Mouse (Mus musculus) heart, adult 8-10 months (tissue): ENCODE data around the gene Sept10. TPM values are rescaled to one million over a fixed set of nuclear protein-coding genes. Genes with fewer than 3 reads are reported as not detected.
"Not testable (repeated sequence)": the region's sequence is repeated elsewhere in the genome, so short reads cannot be mapped to it uniquely, and the experiment has no call there.

Source experiments
- DNase-seq: peaks from one replicate; pipeline ENCODE4 v3.0.0; 2022; ENCODE audit warnings: low spot score
- total RNA-seq, 4 experiments: library from RNA; stranded (reverse); gene quantifications; 2 replicates each; pipeline ENCODE4 v1.2.4; 2022

Gene Sept10
- total RNA-seq, 4 experiments from 2014 or later = 14.4 to 20.6 (median 18.7) TPM

DNA sequence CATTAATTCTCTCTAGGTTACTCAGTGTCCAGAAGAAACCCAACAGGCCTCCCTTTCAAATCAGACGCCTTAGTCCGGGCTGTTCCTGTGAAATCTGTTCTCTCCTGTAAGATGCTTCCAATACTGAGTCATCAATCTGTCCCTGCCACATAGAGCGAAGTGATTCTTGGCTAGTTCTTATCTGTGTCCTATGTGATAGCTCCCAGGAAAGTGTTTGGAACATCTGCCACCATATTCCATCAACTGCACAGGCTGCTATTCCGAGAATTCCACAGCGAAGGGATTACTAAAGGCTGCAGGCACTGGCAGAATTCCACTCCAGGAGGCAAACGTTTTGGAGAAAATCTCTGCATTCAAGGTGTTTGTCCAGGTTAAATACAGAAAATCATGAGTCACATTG is 94.0 kb downstream of the Sept10 start:
- DNase-seq = no peak

DNA sequence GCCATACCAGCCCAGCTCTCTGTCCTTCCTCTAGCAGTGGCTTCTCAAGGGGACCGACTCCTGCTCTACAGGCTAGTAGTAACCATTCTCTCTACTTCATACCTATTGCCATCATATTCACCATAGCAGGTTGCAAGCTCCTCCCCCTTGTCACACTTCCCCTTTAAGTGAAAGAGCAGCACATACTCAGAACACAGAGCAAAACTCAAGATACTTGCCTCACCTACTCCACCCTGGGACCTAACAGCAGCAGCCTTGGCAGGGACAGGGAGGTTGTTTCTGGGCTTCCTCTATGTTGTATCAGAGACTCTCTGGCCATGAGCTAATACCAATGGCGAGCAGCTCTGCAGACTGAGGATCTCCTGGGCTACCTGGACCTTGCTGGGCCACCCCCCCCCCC is 96.2 kb downstream of the Sept10 start:
- no peak for DNase-seq

DNA sequence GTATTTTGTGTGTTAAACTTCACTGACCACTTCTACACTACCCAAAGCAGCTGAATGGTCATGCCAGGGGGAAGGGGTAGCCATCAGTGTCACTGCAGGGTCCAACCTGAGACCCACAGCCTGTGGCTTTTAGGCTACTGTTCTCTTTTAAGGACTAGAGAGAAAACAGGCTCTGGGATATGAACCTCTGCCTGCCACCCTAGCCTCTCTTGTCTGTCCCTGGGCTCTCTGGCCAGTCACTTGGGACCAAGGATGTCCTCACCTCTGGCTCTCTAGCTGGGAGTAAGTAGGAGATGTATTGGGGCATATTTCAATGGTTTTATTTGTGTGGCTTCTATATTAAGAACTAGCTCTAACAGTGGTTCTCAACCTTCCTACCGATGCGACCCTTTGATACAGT is 101.8 kb downstream of the Sept10 start:
- DNase-seq = no peak

DNA sequence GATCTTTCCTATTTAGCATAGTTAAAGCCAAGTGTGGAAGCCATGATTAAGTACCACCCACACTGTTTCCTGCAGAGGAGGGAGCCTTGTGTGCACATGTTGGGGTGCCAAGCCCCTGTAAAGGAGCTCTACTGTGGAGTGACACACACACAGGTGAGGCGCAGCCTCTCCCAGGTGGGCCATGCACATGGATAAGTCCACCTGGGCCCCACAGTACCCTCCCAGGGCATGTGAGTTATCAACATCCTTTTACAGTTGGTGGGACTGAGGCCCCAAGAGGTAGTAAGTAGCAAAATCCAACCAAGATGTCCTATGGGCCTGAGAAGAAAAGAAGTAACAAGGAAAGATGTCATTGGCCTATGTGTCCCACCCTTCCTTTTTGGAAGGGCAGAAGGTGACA is 102.6 kb downstream of the Sept10 start:
- DNase-seq = no peak

DNA sequence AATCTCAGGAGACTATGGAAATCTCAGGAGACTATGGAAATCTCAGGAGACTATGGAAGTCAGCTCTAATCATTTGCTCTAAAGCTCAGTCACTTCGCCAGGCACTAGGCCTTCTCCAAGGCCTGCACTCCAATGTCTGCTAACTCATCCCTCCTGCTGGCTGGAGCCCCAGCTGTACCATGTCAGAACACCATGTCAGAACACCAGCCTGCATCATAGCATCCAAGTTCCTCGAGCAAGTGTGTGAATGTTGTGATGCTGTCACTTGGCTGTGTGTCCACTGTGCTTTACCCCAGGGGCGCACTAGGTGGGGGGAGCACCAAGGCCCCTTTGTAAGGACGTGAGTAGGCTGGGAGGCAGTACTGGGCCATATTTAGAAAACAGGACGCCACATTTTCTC is 104.1 kb downstream of the Sept10 start:
- no peak for DNase-seq

DNA sequence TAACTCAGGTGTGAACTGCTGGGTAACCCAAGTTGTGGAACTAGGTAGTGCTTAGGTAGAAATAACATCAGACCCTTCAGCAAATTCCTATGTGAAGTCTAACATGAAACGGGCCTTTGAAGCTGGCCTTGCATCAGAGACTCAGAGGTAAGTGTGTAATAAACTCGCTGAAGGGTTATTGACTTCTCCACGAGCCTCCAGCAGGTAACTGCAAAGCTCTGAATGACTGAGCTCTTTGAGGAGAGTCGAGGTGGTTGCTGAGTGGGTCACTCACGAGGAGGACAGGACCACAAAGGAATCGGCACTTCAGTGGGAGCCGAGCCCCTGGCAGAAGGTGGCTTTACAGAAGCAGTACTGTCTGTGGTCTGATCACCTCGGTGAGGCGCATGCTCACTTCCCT is 105.3 kb downstream of the Sept10 start:
- no peak for DNase-seq

DNA sequence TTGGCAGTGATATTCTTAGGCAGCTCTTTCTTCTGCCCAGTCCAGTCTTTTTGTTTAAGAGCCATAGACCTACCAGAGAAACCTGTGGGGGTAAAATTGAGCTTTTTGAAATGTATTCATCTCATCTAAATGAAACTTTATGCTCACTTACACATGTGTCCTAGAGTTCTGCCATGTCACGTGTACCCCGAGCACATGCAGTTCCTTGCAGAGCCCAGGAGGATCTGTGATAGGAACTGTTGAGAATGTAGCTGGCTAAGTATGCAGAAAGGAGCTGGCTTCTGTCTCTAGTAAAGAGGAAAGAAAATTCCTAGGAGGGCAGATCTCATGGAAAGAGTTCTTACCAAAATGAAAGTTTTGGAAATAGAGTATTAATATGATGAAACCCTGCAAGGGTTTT is 106.0 kb downstream of the Sept10 start:
- peak; percentile 15 for DNase-seq

DNA sequence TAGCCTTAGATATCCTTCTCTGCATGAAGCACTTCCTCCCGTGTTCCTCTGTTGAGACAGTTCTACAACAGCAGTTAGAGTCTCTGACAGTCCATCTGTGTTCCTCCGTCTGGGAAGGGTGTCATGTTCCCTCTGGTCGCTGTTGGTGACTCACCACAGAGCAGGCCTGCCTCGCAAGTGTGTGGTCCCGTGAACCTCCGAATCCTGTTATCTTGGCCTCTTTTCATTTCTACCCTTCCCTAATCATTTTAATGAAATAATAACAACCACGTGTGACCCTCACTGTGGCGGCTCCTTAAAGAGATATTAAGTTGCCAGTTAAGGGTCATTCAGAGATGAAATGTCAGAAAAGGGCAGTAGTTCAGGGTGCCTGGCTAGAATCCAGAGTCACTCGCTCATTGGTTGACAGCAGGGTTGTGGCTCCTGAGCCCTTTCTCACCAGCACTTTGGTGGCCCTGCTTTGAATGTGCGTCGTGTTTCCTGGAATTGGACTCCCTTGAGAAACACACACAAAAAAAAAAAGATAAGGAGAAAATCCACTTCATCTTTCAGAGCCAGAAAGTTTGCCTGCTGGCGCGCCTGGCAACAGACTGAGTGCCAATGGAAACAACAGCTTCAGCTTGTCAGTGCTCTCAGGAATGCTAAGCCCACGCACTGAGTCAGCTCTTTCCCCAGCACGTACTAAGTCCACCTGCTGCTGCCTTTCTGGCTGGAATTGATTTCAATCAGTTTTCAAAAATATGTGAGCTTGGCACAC is 106.9 kb downstream of the Sept10 start:
- DNase-seq = peak; percentile 47

DNA sequence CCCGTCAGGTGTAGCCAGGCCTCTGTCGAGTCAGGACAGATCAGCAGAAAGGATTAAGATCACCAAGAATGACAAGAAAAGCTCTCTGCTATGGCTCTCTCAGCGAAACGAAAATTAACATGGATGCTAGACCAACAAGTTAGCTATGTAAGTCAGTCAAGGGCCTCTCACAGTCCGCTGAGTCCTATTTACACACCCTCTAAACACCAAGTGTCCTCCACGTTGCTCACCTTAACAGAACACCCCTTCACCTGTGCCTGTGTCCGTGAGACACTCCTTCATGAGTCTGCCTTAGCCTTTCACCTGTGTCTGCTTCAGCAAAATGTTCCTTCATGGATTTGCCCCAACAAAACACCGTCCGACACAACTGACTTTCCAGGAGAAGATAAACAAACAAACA is 108.3 kb downstream of the Sept10 start:
- DNase-seq = no peak

DNA sequence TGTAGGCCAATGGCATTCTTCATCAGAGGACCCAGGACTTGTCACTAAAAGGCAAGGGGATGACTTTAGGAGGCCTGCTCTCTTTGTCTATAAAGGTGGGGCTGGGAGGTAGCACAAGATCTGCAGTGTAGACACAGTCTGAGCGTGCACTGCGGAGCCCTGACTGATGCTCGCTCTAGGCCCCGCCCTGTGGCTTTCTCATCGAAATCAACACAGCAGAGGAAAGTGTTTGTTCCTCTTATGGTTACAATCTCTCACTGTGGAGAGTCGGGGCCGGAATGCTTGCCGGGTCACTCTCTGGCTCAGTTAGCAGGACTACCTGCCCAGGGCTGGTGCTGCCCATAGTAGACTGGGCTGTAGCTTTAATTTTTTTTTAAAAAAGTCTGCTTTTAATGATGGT is 108.9 kb downstream of the Sept10 start:
- no peak for DNase-seq

DNA sequence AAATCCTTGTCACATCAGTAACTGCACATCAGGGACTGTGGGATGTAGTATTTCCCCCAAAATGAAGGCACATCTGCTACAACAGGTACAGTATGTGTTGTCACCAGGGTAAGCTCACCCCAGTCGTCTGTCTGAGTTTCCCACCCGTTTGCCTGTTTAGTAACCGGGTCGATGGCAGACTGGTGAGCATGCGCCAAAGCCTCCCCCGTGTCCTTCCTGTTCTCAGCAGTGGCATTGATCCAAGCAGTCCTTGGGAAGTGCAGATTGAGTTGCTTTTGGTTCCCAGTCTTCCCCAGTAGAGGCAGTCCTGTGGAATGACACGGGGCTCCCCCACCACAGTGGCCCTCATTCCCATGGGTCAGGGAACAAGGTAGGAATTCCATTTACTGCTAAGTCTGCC is 111.3 kb downstream of the Sept10 start:
- no peak for DNase-seq

DNA sequence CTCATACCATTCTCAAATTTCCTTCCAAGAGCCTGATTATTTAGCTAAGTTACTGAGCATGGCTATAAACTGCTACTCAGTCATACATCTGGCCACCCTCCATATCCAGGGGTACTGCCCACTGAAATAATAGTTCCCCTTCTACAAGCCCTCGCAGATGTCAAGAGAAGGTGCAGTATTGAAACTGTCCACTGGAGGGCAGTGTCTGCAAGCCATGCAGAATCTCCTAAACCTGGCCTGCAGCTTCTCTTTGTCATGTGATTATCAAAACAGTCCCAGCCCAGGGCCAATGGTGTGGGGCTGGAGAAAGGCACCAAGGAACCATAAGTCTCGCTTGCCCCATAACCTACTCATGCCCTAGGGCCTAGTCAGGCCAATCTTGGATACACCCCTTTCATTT is 112.6 kb downstream of the Sept10 start:
- DNase-seq = peak; percentile 65

DNA sequence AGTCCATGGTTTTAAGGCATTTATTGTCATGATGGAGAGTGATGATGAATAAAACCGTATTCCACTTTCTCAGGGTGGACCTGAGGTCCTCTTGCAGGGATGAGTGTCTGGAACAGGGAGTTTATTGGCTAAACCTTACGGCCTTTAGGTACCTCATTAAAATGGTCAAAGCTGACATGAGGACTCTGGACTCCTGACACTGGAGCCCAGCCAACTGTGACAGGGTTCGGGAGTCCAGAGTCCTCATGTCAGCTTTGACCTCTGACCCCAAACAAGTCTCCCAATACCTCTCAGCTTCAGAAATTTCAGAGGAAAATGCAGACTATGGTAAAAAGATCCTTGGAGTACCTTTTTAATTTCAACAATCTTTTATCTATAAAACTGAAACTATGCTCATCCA is 115.0 kb downstream of the Sept10 start:
- DNase-seq = no peak

DNA sequence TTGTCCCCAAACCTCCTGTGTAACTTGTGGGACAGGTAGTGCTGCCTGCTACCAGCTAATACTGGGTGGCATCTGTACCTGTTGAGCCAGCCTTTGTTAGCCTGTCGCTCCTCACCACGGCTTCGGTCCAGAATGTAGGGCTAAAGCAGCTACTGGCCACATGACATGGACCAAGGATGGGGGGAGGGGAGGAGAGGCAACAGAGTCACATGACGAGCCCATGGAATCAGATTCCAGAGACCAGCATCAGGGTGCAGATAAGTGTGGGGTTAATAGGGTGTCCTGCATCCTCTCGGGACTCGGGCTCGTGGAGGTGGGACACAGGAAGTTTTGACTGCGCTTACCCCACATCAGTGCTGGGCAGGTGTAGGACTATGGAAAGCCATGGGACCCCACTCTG is 115.8 kb downstream of the Sept10 start:
- no peak for DNase-seq

DNA sequence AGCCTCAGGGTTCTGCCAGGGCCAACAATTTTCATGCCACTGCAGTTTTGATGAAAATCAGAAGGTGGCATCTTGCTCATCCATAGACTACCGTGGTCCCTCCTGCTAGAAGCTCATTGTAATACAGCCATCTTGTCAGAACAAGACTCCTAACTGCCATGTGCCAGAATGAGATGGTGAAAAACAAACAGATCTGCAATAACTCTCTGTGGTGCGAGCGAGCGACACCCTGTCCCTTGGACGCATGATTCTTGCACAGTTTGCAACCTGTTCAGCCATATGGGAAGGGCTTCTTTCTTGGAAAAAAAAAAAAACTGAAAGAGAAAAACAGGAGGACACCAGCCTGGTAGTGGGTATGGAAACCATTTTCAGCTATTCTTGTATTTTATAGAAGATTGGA is 117.0 kb downstream of the Sept10 start:
- DNase-seq = no peak

DNA sequence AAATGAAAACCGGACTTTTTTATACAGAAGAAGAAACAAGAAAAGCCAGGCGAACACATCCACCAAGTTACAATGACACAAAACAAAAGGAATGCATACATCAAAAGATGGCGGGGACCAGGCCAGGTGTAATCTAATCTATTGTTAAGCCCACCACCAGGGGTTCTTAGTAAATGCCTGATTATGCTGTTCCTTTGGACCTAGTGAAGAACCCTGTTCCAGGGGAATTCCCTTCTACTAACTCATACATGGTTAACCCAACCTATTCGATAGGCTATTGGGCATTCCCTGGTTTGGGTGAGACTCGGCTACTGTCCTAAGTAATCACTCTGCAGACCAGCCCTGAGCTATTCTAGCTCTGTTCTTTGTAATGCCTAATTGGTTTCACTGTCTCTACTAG is 118.6 kb downstream of the Sept10 start:
- not testable (repeated sequence) for DNase-seq

DNA sequence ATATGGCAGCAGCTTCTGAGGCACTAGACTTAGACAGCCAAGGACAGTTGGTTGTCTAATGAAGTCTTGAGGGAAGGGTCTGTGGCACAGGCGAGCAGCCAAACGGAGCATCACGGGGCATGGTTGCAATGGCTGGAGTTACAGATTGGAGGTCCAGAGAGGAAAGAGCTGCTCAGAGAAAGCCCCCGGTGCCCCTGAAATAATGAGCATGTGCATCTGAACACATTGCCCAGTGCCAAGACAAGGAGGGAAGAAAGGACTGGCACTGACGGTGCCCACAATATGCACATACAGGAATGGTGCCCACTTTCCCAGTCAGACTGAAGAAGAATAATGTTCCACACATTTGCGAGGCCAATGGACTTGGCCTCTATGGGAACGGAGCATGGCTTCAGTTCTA is 129.7 kb downstream of the Sept10 start:
- no peak for DNase-seq

Other genes starting within 250 kb of the Sept10 start
- 1 to 10 TPM; 1.0 to 1.5 (median 1.4) TPM for gene Sowahc, start 106 bp upstream of the Sept10 start, total RNA-seq
- 10 to 100 TPM; 32.4 to 59.3 (median 44.0) TPM for gene P4ha1, start 101.4 kb upstream of the Sept10 start, total RNA-seq
- 100 to 1,000 TPM; 109 to 153 (median 139) TPM for gene Gm10273, start 173.8 kb upstream of the Sept10 start, total RNA-seq
- gene Pla2g12b, start 181.8 kb upstream of the Sept10 start, total RNA-seq = not detected
- under 1 TPM in 1 of 4 experiments, not detected in 3; 0.31 TPM for gene Oit3, start 219.9 kb upstream of the Sept10 start, total RNA-seq